Mouse (Mus musculus) embryonic facial prominence, embryonic 12.5 days (tissue): Measurements from ENCODE around the gene Zfp59. TPM values are rescaled to one million over a fixed set of nuclear protein-coding genes. Genes with fewer than 3 reads are reported as not detected.
"Not testable (repeated sequence)": the region's sequence is repeated elsewhere in the genome, so short reads cannot be mapped to it uniquely, and the experiment has no call there.

ENCODE experiments used
- ATAC-seq: fragments of 200-750 bp; cut with Nextera tagmentation; 2 replicates; pipeline ENCODE4 v1.8.0; 2017; ENCODE audit not compliant: insufficient number of reproducible peaks, insufficient read depth, low FRiP score, low TSS enrichment
- H3K27ac ChIP-seq: fragments of 300-500 bp; sonication (generic); 2 replicates; pipeline ENCODE4 v1.5.1; 2016; ENCODE audit warnings: mild to moderate bottlenecking
- H3K27me3 ChIP-seq: fragments of 300-500 bp; sonication (generic); 2 replicates; pipeline ENCODE4 v1.6.1; 2016; ENCODE audit warnings: mild to moderate bottlenecking, moderate library complexity
- H3K36me3 ChIP-seq: fragments of 300-500 bp; sonication (generic); 2 replicates; pipeline ENCODE4 v1.6.1; 2016; ENCODE audit warnings: mild to moderate bottlenecking
- H3K4me1 ChIP-seq: fragments of 300-500 bp; sonication (generic); 2 replicates; pipeline ENCODE4 v1.6.1; 2016
- H3K4me2 ChIP-seq: fragments of 300-500 bp; sonication (generic); replicated peaks from 2 replicates; pipeline ENCODE4 v1.6.1; 2016; ENCODE audit warnings: mild to moderate bottlenecking, moderate library complexity
- H3K4me3 ChIP-seq: fragments of 300-500 bp; sonication (generic); 2 replicates; pipeline ENCODE4 v1.5.1; 2016; ENCODE audit warnings: mild to moderate bottlenecking
- H3K9ac ChIP-seq: fragments of 300-500 bp; sonication (generic); 2 replicates; pipeline ENCODE4 v1.6.1; 2016; ENCODE audit warnings: mild to moderate bottlenecking, moderate library complexity
- H3K9me3 ChIP-seq: fragments of 300-500 bp; sonication (generic); 2 replicates; pipeline ENCODE4 v1.6.1; 2016; ENCODE audit warnings: mild to moderate bottlenecking, moderate library complexity
- WGBS: fragments of 180-500 bp; shearing (Covaris S2); methylation state at CpG from one replicate; pipeline ENCODE4 v1.1.7; 2016; 5-methylcytosine and 5-hydroxymethylcytosine counted together
- polyA plus RNA-seq: library from polyadenylated mRNA; unstranded; fragments of >200 nt; fragmentation: Nextera tagmentation; extraction: Ambion mirVana; gene quantifications from 2 replicates; pipeline ENCODE4 v1.2.1, GENCODE M21; 2016

The Zfp59 gene
- polyA plus RNA-seq: 9.4 and 10.5 TPM in 2 replicates

DNA sequence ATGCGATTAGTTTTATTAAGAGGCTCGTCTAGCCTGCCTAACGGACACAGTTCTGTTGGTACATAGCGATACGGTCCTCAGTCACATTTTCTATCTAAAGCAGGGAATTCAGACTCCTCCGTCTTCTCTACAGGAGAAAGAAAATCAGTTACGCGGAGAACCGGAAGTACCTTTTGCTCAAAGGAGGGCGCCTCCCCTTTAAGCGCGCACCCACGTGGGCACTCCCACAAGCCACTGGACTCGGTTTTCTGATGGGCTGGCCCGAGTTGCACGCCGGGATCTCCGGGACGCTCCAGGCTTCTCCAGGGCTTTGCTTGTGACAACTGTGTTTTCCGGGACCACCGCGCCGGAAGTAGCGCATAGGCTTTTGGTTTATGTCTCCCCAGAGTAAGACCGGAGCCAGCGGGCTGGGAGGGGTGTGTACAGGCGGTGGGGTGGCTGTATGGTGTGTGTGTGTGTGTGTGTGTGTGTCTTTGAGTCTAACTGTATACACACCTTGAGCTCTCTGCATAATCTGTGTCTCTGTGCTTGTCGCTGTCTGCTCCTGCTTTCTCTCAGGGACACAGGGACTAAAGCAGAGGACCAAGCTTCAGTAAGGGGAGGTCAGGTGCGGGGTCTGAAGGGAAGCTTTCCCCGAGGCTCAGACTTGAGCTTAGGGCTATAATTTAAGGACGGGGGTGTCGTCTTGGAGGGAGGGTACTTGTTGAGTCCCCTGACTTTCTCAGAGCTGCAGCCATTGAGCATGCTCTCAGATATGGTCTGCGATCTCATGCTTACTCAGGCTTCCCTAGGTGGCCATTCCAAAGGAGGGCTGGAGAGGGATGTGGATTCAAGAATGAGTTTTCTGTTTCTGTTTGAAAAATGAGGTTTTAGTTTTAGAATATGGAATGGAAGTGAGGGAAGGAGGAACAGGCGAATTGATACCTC, at the start of gene Zfp59:
Gene Zfp59, plus strand, starts transcription at position 285 of the 927 bp plus-strand sequence.
- H3K4me1 ChIP-seq: peaks cover 5% of the 10 kb centered on the region
- H3K27ac ChIP-seq: peak within 1 kb of the TSS; percentile 76; the same call in 1 of the 2 replicates
- ATAC-seq: peak; percentile 93
- no peaks in the 10 kb centered on the region for H3K9me3 ChIP-seq
- 4% methylated on average over 34 of the region's 34 CpGs for WGBS
- H3K4me2 ChIP-seq: peak within 1 kb of the TSS; percentile 49
- no peaks in the 10 kb centered on the region for H3K36me3 ChIP-seq
- peak within 1 kb of the TSS; percentile 63 for H3K9ac ChIP-seq
- no peaks in the 10 kb centered on the region for H3K27me3 ChIP-seq
- H3K4me3 ChIP-seq: peak within 1 kb of the TSS; percentile 64

DNA sequence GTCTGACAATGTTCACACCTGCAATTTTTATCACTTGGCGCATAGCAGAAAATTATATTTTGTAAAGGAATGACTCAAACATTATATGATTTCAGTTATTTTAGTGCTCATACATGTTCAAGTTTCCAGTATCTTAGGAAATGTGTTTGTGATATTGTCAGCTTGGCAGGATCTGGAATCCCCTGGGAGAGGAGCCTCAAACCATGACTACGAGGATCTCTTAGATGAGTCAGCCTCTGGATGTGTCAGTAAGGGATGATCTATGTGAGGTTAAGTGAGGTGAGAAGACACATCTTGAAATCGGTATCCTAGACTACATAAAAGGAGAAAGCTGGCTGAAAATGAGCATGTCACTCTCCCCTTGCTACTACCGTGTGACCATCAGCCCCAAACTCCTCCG, 49.1 kb upstream of the Zfp59 start:
- Histone ChIP-seq H3K9me3 (peaks cover 19% of the 10 kb centered on the region), H3K36me3 (no peaks in the 10 kb centered on the region), H3K4me1 (no peaks in the 10 kb centered on the region), H3K4me3 (no peak overlapping the region), H3K9ac (no peak overlapping the region), H3K27me3 (no peaks in the 10 kb centered on the region), H3K4me2 (no peak overlapping the region), H3K27ac (no peak overlapping the region)
- WGBS: 86% methylated on average over 5 of the region's 5 CpGs
- no peak for ATAC-seq

DNA sequence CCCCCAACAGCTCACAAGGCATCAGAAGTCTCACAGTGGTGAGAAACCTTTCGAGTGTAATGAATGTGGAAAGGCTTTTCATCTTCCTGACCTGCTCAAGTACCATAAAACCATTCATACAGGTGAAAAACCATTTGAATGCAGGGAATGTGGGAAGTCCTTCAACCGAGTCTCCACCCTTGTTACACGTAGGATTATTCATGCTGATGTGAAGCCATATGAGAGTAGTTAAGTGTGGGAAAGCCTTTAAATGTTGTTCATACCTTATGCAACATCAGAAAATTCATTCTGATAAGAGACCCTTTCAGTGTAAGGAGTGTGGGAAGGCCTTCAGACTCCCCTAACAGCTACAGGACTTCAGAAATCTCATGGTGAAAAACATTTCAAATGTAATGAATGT, 44.5 kb upstream of the Zfp59 start:
- not testable (repeated sequence) for H3K4me3 ChIP-seq, H3K9me3 ChIP-seq, H3K4me2 ChIP-seq, ATAC-seq, H3K4me1 ChIP-seq, H3K36me3 ChIP-seq, H3K27me3 ChIP-seq, H3K9ac ChIP-seq, H3K27ac ChIP-seq
- WGBS: 57% methylated on average over 3 of the region's 3 CpGs

DNA sequence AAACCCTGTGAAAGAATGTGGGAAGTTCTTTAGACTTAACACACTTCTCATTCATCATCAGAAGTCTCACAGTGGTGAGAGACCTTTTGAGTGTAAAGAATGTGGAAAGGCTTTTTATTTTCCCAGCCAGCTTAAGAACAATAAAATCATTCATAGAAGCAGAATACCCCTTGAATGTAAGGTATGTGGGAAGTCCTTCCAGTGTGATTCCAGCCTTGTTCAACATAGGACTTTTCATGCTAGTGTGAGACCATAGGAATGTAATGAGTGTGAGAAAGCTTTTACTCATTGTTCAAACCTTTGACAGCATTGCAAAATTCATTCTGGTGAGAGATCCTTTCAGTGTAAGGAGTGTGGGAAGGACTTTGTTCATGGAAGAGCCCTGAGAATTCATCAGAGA, 43.8 kb upstream of the Zfp59 start:
- Histone ChIP-seq H3K4me1 (no peaks in the 10 kb centered on the region), H3K27me3 (no peaks in the 10 kb centered on the region), H3K4me3 (no peak overlapping the region), H3K36me3 (no peaks in the 10 kb centered on the region), H3K9me3 (peaks cover 2% of the 10 kb centered on the region; the same call in 1 of the 2 replicates), H3K4me2 (no peak overlapping the region), H3K9ac (no peak overlapping the region; the same call in 1 of the 2 replicates), H3K27ac (no peak overlapping the region)
- ATAC-seq: no peak

DNA sequence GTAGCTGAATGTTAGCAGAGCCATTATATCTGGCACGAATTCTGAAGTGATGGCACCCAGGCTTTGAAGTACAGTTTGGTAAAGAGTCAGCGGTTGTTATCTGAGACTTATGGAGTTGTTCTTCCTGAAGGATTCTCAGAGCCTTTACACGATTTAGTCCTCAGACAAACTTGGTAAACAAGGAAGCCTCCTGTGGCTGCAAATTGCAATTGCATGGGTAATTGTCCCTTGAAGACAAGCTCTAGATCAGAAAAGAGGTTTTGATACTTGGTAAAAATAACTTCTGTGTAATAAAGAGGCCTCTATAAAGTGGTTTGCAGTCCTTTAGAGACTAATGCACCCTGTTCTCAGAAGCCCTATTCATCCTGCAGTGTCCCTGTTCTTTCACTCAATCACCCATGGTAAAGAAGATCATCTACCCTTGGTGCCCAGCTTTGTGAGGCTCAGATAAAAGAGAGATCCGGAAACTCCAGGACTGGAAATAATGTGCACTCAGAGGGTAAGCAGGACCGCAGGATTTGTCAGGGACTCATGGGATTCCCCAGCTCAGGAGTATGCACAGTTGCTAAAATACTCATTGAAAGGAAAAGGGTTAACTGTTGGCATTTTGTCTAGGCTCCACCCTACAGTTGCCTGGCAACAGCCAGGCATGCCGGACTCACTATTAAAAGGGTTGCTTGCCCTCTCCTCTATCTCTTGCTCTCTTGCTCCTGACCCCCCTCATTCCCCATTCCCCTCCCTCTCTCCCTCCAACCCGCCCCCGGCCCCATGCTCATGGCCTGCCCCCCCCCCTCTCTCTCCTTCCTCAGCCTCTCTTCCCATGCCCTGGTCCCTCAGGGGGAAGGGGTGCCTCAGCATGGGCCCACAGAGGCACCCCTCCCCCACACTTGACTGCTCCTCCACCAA, 40.2 kb upstream of the Zfp59 start:
- Histone ChIP-seq H3K4me2 (peak overlapping the region; percentile 28), H3K27ac (0 out of 2 replicates have a peak overlapping the region, but pooled peaks have one; percentile 54), H3K4me1 (no peaks in the 10 kb centered on the region), H3K9me3 (peaks cover 2% of the 10 kb centered on the region; the same call in 1 of the 2 replicates), H3K9ac (no peak overlapping the region), H3K27me3 (no peaks in the 10 kb centered on the region), H3K36me3 (no peaks in the 10 kb centered on the region), H3K4me3 (no peak overlapping the region)
- peak; percentile 67; the same call in 1 of the 2 replicates for ATAC-seq
- 31% methylated on average over 7 of the region's 8 CpGs for WGBS

DNA sequence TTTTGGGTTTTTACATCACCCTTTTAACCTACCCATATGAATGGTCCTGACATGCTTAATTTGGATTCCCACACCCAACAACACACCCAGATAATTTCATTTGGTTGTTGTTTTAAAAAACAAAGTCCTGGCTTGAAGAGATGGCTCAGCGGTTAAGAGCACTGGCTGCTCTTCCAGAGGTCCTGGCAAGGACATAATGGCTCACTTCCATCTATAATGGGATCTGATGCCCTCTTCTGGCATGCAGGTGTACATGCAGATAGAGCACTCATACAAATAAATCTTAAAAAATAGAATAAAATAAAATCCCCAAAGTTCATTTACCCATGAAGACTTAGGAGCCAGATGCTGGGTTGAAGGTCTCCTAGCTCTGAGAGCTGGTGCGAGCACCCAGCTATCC, 37.3 kb upstream of the Zfp59 start:
- WGBS: 58% methylated on average over 2 of the region's 2 CpGs
- Histone ChIP-seq H3K4me2 (no peak overlapping the region), H3K9me3 (peaks cover 2% of the 10 kb centered on the region; the same call in 1 of the 2 replicates), H3K4me1 (peaks cover 4% of the 10 kb centered on the region; the same call in 1 of the 2 replicates), H3K36me3 (no peaks in the 10 kb centered on the region), H3K4me3 (no peak overlapping the region), H3K9ac (no peak overlapping the region), H3K27me3 (no peaks in the 10 kb centered on the region), H3K27ac (no peak overlapping the region)
- no peak for ATAC-seq

DNA sequence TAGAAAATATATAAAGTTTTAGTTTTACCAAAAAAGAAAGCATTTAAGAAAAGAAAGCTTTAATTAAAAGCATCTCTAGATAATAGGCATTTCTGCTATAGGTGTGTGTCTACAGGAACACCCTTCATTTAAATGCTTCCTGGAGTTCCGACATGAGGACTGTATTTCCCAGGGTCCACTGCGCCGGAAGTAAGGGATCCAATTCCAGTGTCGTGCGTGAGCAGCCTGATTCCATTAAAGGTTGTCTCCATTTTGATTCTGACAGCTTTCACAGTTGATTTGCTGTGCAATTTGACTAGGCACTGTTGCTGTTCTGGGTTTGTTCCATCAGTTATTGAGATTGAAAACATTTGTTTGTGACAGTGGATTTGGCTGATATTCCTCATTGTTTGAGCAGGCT, 35.4 kb upstream of the Zfp59 start:
- Histone ChIP-seq H3K4me2 (no peak overlapping the region), H3K4me3 (no peak overlapping the region), H3K9ac (no peak overlapping the region), H3K9me3 (no peaks in the 10 kb centered on the region), H3K27ac (no peak overlapping the region), H3K4me1 (peaks cover 4% of the 10 kb centered on the region; the same call in 1 of the 2 replicates), H3K36me3 (peaks cover 3% of the 10 kb centered on the region; the same call in 1 of the 2 replicates), H3K27me3 (no peaks in the 10 kb centered on the region)
- 48% methylated on average over 5 of the region's 5 CpGs for whole genome bisulfite sequencing
- ATAC-seq: no peak

DNA sequence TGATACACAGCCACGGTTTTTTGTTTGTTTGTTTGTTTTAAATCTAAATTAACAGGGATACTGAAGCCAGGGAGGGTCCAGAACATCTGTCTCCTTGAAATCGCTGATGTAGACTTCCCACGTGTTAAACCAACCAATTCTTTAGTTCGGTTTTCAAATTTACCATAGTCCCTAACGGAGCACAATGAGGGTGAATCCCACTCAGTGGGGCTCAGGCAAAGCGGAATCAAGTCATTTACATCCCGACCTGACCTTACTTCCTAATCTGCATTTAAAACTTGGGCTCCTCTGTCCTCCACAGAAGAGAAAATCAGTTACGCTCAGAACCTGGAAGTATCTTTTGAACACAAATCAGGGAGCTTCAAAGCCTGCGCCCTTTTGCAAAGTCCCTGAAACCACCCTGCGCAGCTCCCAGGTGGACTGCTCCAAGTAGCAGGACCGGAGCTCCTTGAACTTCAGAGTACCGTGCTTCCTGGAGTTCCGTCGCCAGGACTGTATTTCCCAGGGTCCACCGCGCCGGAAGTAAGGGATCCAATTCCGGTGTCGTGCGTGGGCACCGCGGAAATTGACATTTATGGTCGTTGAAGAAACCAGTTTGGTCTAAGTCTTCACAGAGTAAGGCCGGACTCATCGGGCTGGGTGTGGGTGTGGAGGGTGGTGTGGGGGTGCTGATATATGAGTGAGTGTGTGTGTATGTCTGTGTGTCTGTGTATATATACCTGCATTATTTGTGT, 33.9 kb upstream of the Zfp59 start:
- Histone ChIP-seq H3K36me3 (peaks cover 16% of the 10 kb centered on the region), H3K4me1 (peaks cover 4% of the 10 kb centered on the region; the same call in 1 of the 2 replicates), H3K9ac (peak overlapping the region; percentile 81), H3K4me2 (peak overlapping the region; percentile 85), H3K27me3 (no peaks in the 10 kb centered on the region), H3K27ac (peak overlapping the region; percentile 58; the same call in 1 of the 2 replicates), H3K9me3 (no peaks in the 10 kb centered on the region), H3K4me3 (peak overlapping the region; percentile 70)
- peak; percentile 86 for ATAC-seq
- WGBS: 1% methylated on average over 25 of the region's 25 CpGs

DNA sequence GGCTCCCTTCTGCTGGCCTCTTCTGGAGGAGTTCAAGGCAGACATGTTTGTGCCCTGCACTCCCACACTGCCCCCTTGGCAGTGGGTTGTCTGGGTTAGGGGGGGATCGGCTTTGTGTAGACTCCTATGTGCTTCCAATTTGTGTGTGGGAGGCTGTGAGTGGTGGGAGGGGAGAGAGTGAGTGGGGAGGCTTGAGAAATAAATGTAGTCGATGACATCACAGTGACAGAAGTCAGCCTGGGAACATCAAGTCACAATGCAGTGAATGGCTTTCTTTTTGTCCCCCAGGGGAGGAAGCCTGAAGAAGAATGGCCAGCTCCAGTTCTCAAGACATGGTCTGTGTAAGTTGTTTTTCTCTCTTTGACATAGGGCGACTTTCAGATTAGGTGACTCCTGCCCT, 31.5 kb upstream of the Zfp59 start, which contains the start of gene Zfp626:
Gene Zfp626, plus strand, starts transcription at position 301 of the 400 bp plus-strand sequence.
- not testable (repeated sequence) for H3K27ac ChIP-seq, H3K4me1 ChIP-seq, H3K4me2 ChIP-seq, H3K9ac ChIP-seq, H3K27me3 ChIP-seq, H3K9me3 ChIP-seq, H3K4me3 ChIP-seq, ATAC-seq
- WGBS: 92% methylated on average over 3 of the region's 3 CpGs
- peaks cover 28% of the 10 kb centered on the region for H3K36me3 ChIP-seq

DNA sequence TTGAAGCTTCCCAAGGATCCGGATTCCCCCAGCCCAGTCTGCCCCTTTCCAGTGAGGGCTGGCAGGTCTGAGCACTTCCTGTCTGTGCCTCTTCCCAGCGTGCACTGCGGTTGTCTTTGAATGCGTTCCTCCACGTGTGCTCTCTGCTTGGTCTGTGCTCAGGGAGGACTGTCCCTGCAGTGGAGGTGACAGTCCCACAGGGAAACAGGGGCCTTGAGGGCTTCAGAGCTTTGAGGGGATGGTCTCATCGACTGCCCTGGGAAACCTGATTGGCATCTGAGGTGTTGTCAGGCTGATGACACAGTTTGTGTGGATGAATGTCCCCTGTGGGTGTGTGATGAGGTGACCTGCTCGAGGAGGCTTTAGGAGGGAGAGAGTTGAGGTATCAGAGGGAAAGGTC, 31.1 kb upstream of the Zfp59 start:
- H3K4me2 ChIP-seq, H3K27ac ChIP-seq, H3K4me1 ChIP-seq, H3K9ac ChIP-seq, H3K27me3 ChIP-seq, H3K4me3 ChIP-seq, H3K9me3 ChIP-seq, ATAC-seq: not testable (repeated sequence)
- WGBS: 85% methylated on average over 7 of the region's 7 CpGs
- peaks cover 28% of the 10 kb centered on the region for H3K36me3 ChIP-seq
